ENCODE assay signal across 16 mouse cellular contexts in genomic region chr9:15447397-15447796, GRCm38 (mm10).
"Had no signal": no experiment of that assay in that cellular context is flagged by ENCODE, and none has a peak within 500 bp of the region (broad histone marks: within the 10 kb centered on the region; RNA-seq: fewer than 3 reads in every experiment).

No protein-coding gene starts in this region.

- H3K4me3 ChIP-seq: neural tube, embryonic 12.5 days; neural tube, embryonic 13.5 days; neural tube, embryonic 15.5 days; stomach, embryonic 15.5 days had no signal

- H3K9me3 ChIP-seq: neural tube, embryonic 12.5 days; neural tube, embryonic 13.5 days; neural tube, embryonic 15.5 days; stomach, embryonic 15.5 days had no signal

- H3K27me3 ChIP-seq: neural tube, embryonic 12.5 days; neural tube, embryonic 13.5 days; neural tube, embryonic 15.5 days; stomach, embryonic 15.5 days had no signal

- H3K36me3 ChIP-seq: neural tube, embryonic 12.5 days; neural tube, embryonic 13.5 days; neural tube, embryonic 15.5 days; stomach, embryonic 15.5 days had no signal

- DNase-seq: right cerebral cortex, adult 18-20 months; right cerebral cortex, postnatal 14 days; right cerebral cortex, postnatal 25 days; right cerebral cortex, postnatal 4 days; spleen, adult 18-20 months; thymus, adult 18-20 months; thymus, adult 2 months; thymus, postnatal 14 days; thymus, postnatal 25 days; thymus, postnatal 36 days; thymus, postnatal 4 days had no signal

- H3K4me1 ChIP-seq: neural tube, embryonic 12.5 days; stomach, embryonic 15.5 days had no signal

- H3K27ac ChIP-seq: neural tube, embryonic 12.5 days; neural tube, embryonic 13.5 days; neural tube, embryonic 15.5 days; stomach, embryonic 15.5 days; stomach, postnatal 0 days had no signal

- H3K9ac ChIP-seq: neural tube, embryonic 12.5 days; neural tube, embryonic 13.5 days; neural tube, embryonic 15.5 days; stomach, embryonic 15.5 days had no signal

- H3K4me2 ChIP-seq: neural tube, embryonic 12.5 days; neural tube, embryonic 13.5 days; neural tube, embryonic 15.5 days; stomach, embryonic 15.5 days had no signal
